Mouse (Mus musculus): Measurements from ENCODE around the gene Csgalnact2. TPM values are rescaled to one million over a fixed set of nuclear protein-coding genes. Genes with fewer than 3 reads are reported as not detected.

Gene Csgalnact2
- polyA plus RNA-seq, 1 experiment from 2014 or later: 11.2 TPM

DNA sequence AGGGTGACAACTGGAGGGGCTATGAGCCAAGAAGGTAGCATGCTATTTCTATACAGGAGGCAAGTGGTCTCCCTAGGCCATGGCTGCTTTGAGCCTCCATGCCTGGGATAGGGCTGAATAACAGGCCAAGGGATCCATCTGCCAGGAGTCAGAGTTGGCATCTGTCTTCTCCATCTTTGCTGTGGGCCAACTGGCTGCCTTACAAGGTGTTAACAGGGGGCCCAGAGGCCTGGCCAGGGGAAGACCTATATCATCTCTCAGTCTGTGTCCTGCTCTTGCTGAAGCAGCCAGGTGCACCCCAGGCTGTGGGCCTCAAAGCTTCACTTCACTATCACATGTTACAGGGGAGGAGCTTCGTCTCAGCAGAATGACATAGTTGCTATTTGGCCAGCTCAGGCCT, 66.8 kb downstream of the Csgalnact2 start:
- WGBS: 76% methylated on average over 1 of the region's 1 CpGs
- no peaks in the 10 kb centered on the region for H3K9me3 ChIP-seq (ENCODE audit: control insufficient read depth, low read length)
- H3K9ac ChIP-seq (replicated peaks; ENCODE audit: low read depth, low read length): no peak overlapping the region
- no peaks in the 10 kb centered on the region for H3K36me3 ChIP-seq (ENCODE audit: control insufficient read depth, insufficient read depth)
- H3K4me1 ChIP-seq (replicated peaks; ENCODE audit: control insufficient read depth, insufficient read depth, low read length): peaks cover 36% of the 10 kb centered on the region
- H3K4me2 ChIP-seq (ENCODE audit: low read length): no peak overlapping the region
- H3K27ac ChIP-seq (ENCODE audit: low read length): no peak overlapping the region
- ATAC-seq: no peak
- no peaks in the 10 kb centered on the region for H3K27me3 ChIP-seq (replicated peaks; ENCODE audit: control insufficient read depth, insufficient read depth, low read length)
- H3K4me3 ChIP-seq (replicated peaks; ENCODE audit: low read length): no peak overlapping the region

DNA sequence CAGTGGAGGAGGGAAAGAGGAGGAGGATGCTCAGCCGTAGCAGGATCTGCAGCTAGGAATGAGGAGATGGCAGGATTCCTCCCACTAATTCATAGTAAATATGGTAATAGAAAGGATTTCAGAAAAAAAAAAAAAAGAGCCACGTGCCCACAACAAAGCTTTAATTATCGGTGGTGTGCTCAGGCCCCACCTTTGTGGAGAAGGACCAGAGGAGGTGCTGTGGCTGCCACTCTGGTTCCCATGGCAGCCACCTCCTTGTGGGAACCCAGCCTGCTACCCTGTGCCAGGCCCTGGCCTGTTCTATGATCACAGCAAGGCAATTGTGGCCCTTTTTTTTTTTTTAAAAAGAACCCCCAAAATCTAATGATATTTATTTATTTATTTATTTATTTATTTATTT, 67.5 kb downstream of the Csgalnact2 start:
- H3K27ac ChIP-seq (ENCODE audit: low read length): no peak overlapping the region
- no peaks in the 10 kb centered on the region for H3K36me3 ChIP-seq (ENCODE audit: control insufficient read depth, insufficient read depth)
- H3K4me3 ChIP-seq (replicated peaks; ENCODE audit: low read length): no peak overlapping the region
- no peak for ATAC-seq
- H3K27me3 ChIP-seq (replicated peaks; ENCODE audit: control insufficient read depth, insufficient read depth, low read length): no peaks in the 10 kb centered on the region; the same call in 1 of the 2 replicates
- H3K4me1 ChIP-seq (replicated peaks; ENCODE audit: control insufficient read depth, insufficient read depth, low read length): peaks cover 37% of the 10 kb centered on the region
- no peak overlapping the region for H3K4me2 ChIP-seq (ENCODE audit: low read length)
- no peaks in the 10 kb centered on the region for H3K9me3 ChIP-seq (ENCODE audit: control insufficient read depth, low read length)
- H3K9ac ChIP-seq (replicated peaks; ENCODE audit: low read depth, low read length): no peak overlapping the region
- whole genome bisulfite sequencing: 36% methylated on average over 3 of the region's 3 CpGs

DNA sequence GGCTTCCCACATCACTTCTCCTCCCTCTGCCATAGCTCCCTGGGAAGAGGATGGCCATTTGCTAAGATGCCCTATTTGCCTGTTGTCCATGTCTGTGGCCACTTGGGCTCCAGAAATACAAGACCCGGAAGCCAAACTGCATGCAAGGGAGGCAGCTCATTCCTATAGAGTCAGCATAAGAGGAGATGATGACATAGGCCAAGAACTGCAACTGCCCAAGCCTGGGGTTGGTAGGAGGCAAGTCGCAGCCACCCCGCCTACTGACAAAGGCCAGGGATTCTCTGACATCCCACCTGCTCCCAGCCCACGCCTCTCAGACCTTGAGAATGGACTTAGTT, 68.0 kb downstream of the Csgalnact2 start:
- H3K4me3 ChIP-seq (replicated peaks; ENCODE audit: low read length): no peak overlapping the region
- H3K4me1 ChIP-seq (replicated peaks; ENCODE audit: control insufficient read depth, insufficient read depth, low read length): peaks cover 38% of the 10 kb centered on the region
- no peaks in the 10 kb centered on the region; the same call in 1 of the 2 replicates for H3K27me3 ChIP-seq (replicated peaks; ENCODE audit: control insufficient read depth, insufficient read depth, low read length)
- no peak overlapping the region for H3K9ac ChIP-seq (replicated peaks; ENCODE audit: low read depth, low read length)
- H3K36me3 ChIP-seq (ENCODE audit: control insufficient read depth, insufficient read depth): no peaks in the 10 kb centered on the region
- ATAC-seq: no peak
- 86% methylated on average over 4 of the region's 4 CpGs for WGBS
- H3K4me2 ChIP-seq (ENCODE audit: low read length): no peak overlapping the region
- H3K27ac ChIP-seq (ENCODE audit: low read length): no peak overlapping the region
- no peaks in the 10 kb centered on the region for H3K9me3 ChIP-seq (ENCODE audit: control insufficient read depth, low read length)

DNA sequence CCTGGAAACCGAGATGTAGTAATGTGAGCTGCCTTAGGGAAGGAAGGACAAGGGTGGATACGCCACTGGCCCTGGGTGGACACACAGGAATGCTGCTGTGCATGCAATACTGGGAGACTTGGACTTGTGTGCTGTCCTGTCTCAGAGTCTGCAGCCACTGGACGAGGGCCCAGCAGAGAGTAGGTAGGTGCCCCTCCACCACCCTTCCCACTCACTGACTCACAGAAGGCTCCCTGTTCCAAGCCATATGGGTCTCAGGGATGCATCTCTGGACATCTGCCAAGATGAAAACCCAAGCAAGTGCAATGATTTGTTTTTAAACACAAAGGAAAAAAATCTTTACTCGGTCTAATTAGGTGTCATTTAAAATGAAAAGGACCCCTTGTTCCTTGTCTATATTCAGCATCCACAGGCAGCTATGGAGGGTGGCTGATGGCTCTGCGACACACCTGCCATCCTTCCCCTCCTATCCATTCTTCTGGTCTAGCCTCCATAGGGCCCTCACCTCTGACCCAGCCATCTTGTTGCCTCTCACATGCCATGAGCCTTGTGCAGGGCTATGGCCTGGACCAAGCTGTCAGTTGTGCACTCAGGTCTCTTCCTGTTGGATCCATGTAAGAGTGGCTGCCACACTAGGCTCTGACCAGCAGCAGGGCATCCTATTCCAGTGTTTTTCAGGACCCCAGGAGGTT, 68.5 kb downstream of the Csgalnact2 start:
- H3K4me3 ChIP-seq (replicated peaks; ENCODE audit: low read length): no peak overlapping the region
- H3K4me2 ChIP-seq (ENCODE audit: low read length): no peak overlapping the region
- ATAC-seq: no peak
- H3K4me1 ChIP-seq (replicated peaks; ENCODE audit: control insufficient read depth, insufficient read depth, low read length): peaks cover 42% of the 10 kb centered on the region
- no peak overlapping the region for H3K9ac ChIP-seq (replicated peaks; ENCODE audit: low read depth, low read length)
- H3K36me3 ChIP-seq (ENCODE audit: control insufficient read depth, insufficient read depth): no peaks in the 10 kb centered on the region
- 50% methylated on average over 5 of the region's 5 CpGs for WGBS
- H3K27ac ChIP-seq (ENCODE audit: low read length): no peak overlapping the region; the same call in 1 of the 2 replicates
- H3K27me3 ChIP-seq (replicated peaks; ENCODE audit: control insufficient read depth, insufficient read depth, low read length): peaks cover under 1% of the 10 kb centered on the region
- no peaks in the 10 kb centered on the region for H3K9me3 ChIP-seq (ENCODE audit: control insufficient read depth, low read length)

DNA sequence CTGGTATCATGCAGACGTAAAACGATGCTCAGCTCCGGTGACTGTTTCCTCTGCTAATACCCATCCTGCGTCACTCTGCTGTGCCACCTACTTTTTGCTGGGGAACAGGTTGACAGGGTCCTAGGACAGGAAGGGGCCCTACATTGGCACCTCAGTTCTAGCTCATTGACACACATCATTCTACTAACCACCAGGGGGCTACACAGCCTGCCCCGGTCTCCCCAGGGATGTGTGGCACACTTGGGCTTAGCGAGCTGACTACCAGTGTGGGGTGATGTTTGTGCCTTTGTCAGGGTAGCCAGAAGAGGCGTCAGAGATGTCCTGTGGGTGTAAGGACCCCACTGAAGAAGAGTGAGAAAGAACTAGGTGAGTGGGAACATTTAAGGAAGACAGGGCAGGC, 71.2 kb downstream of the Csgalnact2 start:
- ATAC-seq: no peak

DNA sequence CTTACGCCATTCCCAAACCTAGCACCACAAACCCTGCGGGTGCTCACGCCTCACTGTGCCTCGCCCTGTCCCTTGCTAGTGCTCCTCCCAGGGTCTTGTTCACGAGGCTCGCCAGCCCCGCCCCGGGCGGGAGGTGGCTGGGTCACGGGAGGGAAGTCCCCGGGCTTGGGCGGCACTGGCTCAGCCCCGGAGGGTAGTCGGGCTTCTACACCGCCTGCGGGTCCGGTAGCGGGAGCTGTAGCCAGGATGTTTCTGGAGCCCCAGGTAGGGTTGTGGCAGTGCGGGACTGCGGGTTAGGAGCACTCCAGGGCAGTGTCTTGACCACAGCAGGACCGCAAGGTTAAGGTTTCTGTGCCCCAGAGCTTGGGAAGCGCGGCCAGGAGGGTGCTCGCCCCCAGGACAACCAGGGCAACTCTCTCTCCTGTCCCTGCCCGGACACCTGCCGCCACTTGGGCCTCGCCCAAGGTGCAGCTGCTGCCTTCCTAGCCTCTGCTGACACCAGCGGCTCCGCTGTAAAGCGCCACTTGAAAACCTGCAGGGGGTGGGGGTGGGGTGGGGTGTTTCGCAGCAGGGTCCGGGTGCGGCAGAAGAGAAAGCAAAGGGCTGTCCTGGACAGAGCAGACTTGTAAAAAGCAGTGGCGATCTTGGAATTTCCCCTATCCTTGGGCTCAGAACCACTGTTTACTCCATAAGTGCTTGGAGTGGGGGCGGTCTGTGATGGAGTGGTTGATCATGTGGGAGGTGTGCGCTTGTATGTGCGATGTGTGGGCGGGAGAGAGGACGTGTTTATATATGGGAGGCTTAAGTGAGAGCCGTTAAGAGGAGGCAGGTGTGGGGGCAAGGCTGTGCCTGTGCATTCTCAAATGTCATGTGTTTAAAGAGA, 72.5 kb downstream of the Csgalnact2 start:
- Histone ChIP-seq H3K4me3 (replicated peaks; ENCODE audit: low read length) (peak overlapping the region; percentile 49), H3K27me3 (replicated peaks; ENCODE audit: control insufficient read depth, insufficient read depth, low read length) (peaks cover 5% of the 10 kb centered on the region), H3K4me2 (ENCODE audit: low read length) (peak overlapping the region; percentile 100), H3K27ac (ENCODE audit: low read length) (no peak overlapping the region), H3K36me3 (ENCODE audit: control insufficient read depth, insufficient read depth) (no peaks in the 10 kb centered on the region), H3K4me1 (replicated peaks; ENCODE audit: control insufficient read depth, insufficient read depth, low read length) (peaks cover 31% of the 10 kb centered on the region), H3K9me3 (ENCODE audit: control insufficient read depth, low read length) (no peaks in the 10 kb centered on the region), H3K9ac (replicated peaks; ENCODE audit: low read depth, low read length) (peak overlapping the region; percentile 64)
- 1% methylated on average over 40 of the region's 40 CpGs for WGBS
- peak; percentile 55 for ATAC-seq

More for the DNA sequence above, 71.2 kb downstream of the Csgalnact2 start:
- Histone ChIP-seq H3K27me3 (replicated peaks; ENCODE audit: control insufficient read depth, insufficient read depth, low read length) (peaks cover 5% of the 10 kb centered on the region), H3K4me3 (replicated peaks; ENCODE audit: low read length) (no peak overlapping the region), H3K4me2 (ENCODE audit: low read length) (no peak overlapping the region), H3K36me3 (ENCODE audit: control insufficient read depth, insufficient read depth) (no peaks in the 10 kb centered on the region), H3K9ac (replicated peaks; ENCODE audit: low read depth, low read length) (no peak overlapping the region), H3K27ac (ENCODE audit: low read length) (no peak overlapping the region), H3K9me3 (ENCODE audit: control insufficient read depth, low read length) (no peaks in the 10 kb centered on the region), H3K4me1 (replicated peaks; ENCODE audit: control insufficient read depth, insufficient read depth, low read length) (peaks cover 34% of the 10 kb centered on the region)
- WGBS: 70% methylated on average over 7 of the region's 7 CpGs

DNA sequence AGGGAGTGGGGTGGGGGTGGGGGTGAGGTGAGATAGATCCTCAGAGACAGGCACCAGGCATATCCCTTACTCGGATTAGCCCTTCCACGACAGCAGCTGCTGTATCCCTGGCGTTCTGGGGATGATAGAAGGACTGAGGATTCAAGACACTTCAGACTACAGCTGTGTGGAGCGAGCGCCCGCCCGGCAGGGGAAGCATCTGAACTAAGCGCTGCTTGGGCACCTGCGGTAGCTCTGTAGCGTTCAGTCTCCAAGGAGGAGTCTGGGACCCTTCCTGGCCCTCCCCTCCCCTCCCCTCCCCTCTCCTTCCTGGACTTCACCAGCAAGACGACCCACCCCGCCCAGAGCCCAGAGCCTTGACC, 73.1 kb downstream of the Csgalnact2 start:
- no peak overlapping the region for H3K27ac ChIP-seq (ENCODE audit: low read length)
- peak; percentile 66 for ATAC-seq
- peaks cover 26% of the 10 kb centered on the region for H3K4me1 ChIP-seq (replicated peaks; ENCODE audit: control insufficient read depth, insufficient read depth, low read length)
- H3K9me3 ChIP-seq (ENCODE audit: control insufficient read depth, low read length): no peaks in the 10 kb centered on the region
- H3K27me3 ChIP-seq (replicated peaks; ENCODE audit: control insufficient read depth, insufficient read depth, low read length): peaks cover 5% of the 10 kb centered on the region
- 2% methylated on average over 10 of the region's 12 CpGs for WGBS
- H3K4me2 ChIP-seq (ENCODE audit: low read length): peak overlapping the region; percentile 100
- no peaks in the 10 kb centered on the region for H3K36me3 ChIP-seq (ENCODE audit: control insufficient read depth, insufficient read depth)
- H3K9ac ChIP-seq (replicated peaks; ENCODE audit: low read depth, low read length): peak overlapping the region; percentile 64
- peak overlapping the region; percentile 49 for H3K4me3 ChIP-seq (replicated peaks; ENCODE audit: low read length)

DNA sequence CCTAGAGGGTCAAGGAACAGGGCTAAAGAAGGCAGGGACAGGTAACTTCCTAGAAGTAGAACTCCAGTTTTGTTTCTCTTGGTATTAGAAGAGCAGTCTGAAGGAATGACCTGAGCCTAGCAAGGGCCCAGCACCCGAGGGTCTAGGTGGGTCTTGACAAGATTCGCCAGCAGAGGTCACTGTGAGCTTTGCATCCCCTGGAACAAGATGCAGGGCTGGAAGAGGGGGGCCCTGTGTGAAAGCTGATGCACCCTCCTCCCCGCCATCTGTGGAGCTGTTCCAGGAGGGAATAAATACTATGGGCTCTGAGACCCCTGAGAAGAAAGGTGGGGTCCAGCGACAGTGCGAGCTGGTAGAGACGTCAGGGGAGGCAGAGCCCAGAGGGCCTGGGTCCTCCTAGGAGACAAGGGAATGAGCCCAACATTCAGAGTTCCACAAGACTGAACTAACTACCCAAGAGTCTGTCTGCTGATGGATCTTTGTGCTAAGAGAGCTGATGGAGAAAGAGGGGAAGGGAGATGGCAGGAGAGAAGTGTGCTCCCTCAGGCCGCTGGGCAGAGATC, 73.9 kb downstream of the Csgalnact2 start:
- Histone ChIP-seq H3K4me1 (replicated peaks; ENCODE audit: control insufficient read depth, insufficient read depth, low read length) (peaks cover 19% of the 10 kb centered on the region), H3K27me3 (replicated peaks; ENCODE audit: control insufficient read depth, insufficient read depth, low read length) (peaks cover 5% of the 10 kb centered on the region), H3K4me3 (replicated peaks; ENCODE audit: low read length) (no peak overlapping the region), H3K4me2 (ENCODE audit: low read length) (peak overlapping the region; percentile 1; the same call in 1 of the 2 replicates), H3K9ac (replicated peaks; ENCODE audit: low read depth, low read length) (no peak overlapping the region), H3K27ac (ENCODE audit: low read length) (no peak overlapping the region), H3K36me3 (ENCODE audit: control insufficient read depth, insufficient read depth) (no peaks in the 10 kb centered on the region), H3K9me3 (ENCODE audit: control insufficient read depth, low read length) (no peaks in the 10 kb centered on the region)
- peak; percentile 47 for ATAC-seq
- WGBS: 4% methylated on average over 7 of the region's 7 CpGs

DNA sequence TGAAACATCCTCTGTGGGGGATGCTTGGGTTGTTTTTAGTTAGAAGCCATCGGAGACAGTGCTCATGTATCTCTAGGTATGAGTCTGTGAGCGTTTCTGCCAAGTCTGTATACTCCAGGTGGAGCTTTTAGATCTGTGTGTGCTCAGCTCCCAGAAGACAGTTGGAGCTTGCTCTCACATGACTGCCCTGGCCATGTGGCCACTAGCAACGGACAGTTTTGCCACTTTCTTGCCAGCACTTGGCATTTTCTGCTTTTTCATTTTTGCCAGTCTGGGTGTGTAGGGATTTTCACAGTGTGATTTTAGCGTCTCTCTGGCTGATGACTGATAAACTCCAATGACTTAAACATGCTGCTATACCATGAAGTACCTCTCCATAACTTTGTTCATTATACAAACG, 75.7 kb downstream of the Csgalnact2 start:
- Histone ChIP-seq H3K36me3 (ENCODE audit: control insufficient read depth, insufficient read depth) (no peaks in the 10 kb centered on the region), H3K9me3 (ENCODE audit: control insufficient read depth, low read length) (no peaks in the 10 kb centered on the region), H3K27me3 (replicated peaks; ENCODE audit: control insufficient read depth, insufficient read depth, low read length) (peaks cover 5% of the 10 kb centered on the region), H3K4me3 (replicated peaks; ENCODE audit: low read length) (no peak overlapping the region), H3K9ac (replicated peaks; ENCODE audit: low read depth, low read length) (no peak overlapping the region), H3K4me2 (ENCODE audit: low read length) (no peak overlapping the region), H3K4me1 (replicated peaks; ENCODE audit: control insufficient read depth, insufficient read depth, low read length) (peaks cover 19% of the 10 kb centered on the region), H3K27ac (ENCODE audit: low read length) (no peak overlapping the region)
- ATAC-seq: no peak
- WGBS: 70% methylated on average over 5 of the region's 5 CpGs
